16 mouse cellular contexts compared by ENCODE assay signal in the genomic region with DNA sequence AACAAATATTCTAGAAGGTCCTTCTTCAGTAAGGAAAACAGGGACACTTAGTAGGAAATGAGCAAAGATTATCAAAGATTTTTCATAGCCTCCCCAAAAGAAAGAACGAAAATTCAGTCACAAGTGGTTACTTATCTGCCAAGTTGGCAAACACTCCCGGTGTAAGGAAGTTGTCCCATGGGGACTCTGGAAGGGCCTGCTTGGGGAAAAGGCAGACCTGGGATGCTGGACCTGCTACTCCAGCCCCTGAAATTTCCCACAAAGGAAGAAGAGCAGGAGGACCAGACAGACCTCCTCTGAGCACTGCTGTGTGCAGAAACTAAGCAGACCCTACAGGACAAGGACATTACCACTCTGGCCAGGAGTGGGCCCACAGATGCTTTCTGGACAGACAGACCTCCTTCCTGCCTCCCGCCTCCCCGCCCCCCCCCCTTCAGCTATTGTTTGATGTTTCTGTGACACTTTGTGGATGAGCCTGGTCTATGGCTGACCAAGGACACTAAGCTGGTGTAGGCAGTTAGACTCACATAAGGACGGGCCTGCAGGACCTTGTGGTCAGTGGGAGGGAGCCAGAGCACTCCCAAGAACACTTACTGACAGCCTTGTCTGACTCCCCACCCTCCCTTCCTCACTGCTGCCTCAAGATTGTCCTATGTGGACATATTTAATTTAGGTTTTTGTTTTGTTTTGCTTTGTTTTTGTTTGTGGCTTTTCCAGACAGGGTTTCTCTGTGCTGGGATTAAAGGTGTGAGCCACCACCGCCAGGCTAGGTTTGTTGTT. TPM values are rescaled to one million over a fixed set of nuclear protein-coding genes. Genes with fewer than 3 reads are reported as not detected.
A peak's percentile ranks its signal among the peaks of the same experiment; 100 is the strongest.
DNase-seq lines count a peak whose midpoint lies in the region; ATAC-seq and TF ChIP-seq lines count a peak whose summit lies in the region.
"Had no signal": no experiment of that assay in that cellular context is flagged by ENCODE, and none has a peak within 500 bp of the region (broad histone marks: within the 10 kb centered on the region; RNA-seq: fewer than 3 reads in every experiment).

No protein-coding gene starts in this region.

- no peak for TF ChIP-seq CTCF in stomach, postnatal 0 days (IDR thresholded peaks at IDR 0.05; ENCODE audit: low read depth)

- H3K4me3 ChIP-seq in heart, embryonic 11.5 days (ENCODE audit: low read depth, low read length) = no peak overlapping the region
- 0 out of 2 replicates have a peak overlapping the region, but pooled peaks have one; percentile 66 for H3K4me3 ChIP-seq in midbrain, embryonic 10.5 days
- H3K4me3 ChIP-seq in stomach, postnatal 0 days (ENCODE audit: low read depth, low read length) = no peak overlapping the region
- H3K4me3 ChIP-seq: embryonic facial prominence, embryonic 13.5 days; gastrocnemius, adult 2 months had no signal

- 48% methylated on average over 6 of the region's 6 CpGs for WGBS in heart, embryonic 11.5 days (ENCODE audit: insufficient replicate concordance)
- 49% methylated on average over 6 of the region's 6 CpGs for WGBS in midbrain, embryonic 10.5 days
- 39% methylated on average over 6 of the region's 6 CpGs for WGBS in stomach, postnatal 0 days

- 0 out of 2 replicates have a peak overlapping the region, but pooled peaks have one; percentile 22 for H3K9ac ChIP-seq in heart, embryonic 11.5 days (ENCODE audit: low read depth, low read length)
- H3K9ac ChIP-seq in stomach, postnatal 0 days (ENCODE audit: low read length) = no peak overlapping the region
- H3K9ac ChIP-seq: embryonic facial prominence, embryonic 13.5 days; liver, embryonic 14.5 days had no signal

- ATAC-seq in heart, embryonic 11.5 days (replicated peaks; ENCODE audit: insufficient number of reproducible peaks, low FRiP score, low TSS enrichment) = no peak
- ATAC-seq in stomach, postnatal 0 days (ENCODE audit: low FRiP score, low TSS enrichment) = no peak

- no peaks in the 10 kb centered on the region for H3K27me3 ChIP-seq in heart, embryonic 11.5 days (ENCODE audit: control insufficient read depth, insufficient read depth, low read length)
- H3K27me3 ChIP-seq in midbrain, embryonic 10.5 days (ENCODE audit: low read depth, poor library complexity, severe bottlenecking) = peaks cover 3% of the 10 kb centered on the region; the same call in 1 of the 2 replicates
- no peaks in the 10 kb centered on the region for H3K27me3 ChIP-seq in stomach, postnatal 0 days (ENCODE audit: control insufficient read depth, insufficient read depth, low read length)
- H3K27me3 ChIP-seq: embryonic facial prominence, embryonic 13.5 days had no signal

- no peak overlapping the region for H3K4me2 ChIP-seq in heart, embryonic 11.5 days
- H3K4me2 ChIP-seq in stomach, postnatal 0 days (replicated peaks; ENCODE audit: low read depth) = no peak overlapping the region
- H3K4me2 ChIP-seq: embryonic facial prominence, embryonic 13.5 days had no signal

- peaks cover 45% of the 10 kb centered on the region for H3K4me1 ChIP-seq in heart, embryonic 11.5 days (ENCODE audit: control insufficient read depth, insufficient read depth, low read length)
- peaks cover 63% of the 10 kb centered on the region for H3K4me1 ChIP-seq in midbrain, embryonic 10.5 days
- H3K4me1 ChIP-seq in stomach, postnatal 0 days (replicated peaks; ENCODE audit: control insufficient read depth, insufficient read depth) = peaks cover 2% of the 10 kb centered on the region

- no peak for TF ChIP-seq EP300 in stomach, postnatal 0 days (optimal IDR thresholded peaks at IDR 0.05)

- no peaks in the 10 kb centered on the region for H3K9me3 ChIP-seq in heart, embryonic 11.5 days (replicated peaks; ENCODE audit: control insufficient read depth, low read length)
- no peaks in the 10 kb centered on the region for H3K9me3 ChIP-seq in midbrain, embryonic 10.5 days (replicated peaks)
- no peaks in the 10 kb centered on the region for H3K9me3 ChIP-seq in stomach, postnatal 0 days (ENCODE audit: control insufficient read depth, low read length)
- H3K9me3 ChIP-seq: embryonic facial prominence, embryonic 13.5 days had no signal

- H3K27ac ChIP-seq in heart, embryonic 11.5 days (ENCODE audit: low read depth, low read length) = no peak overlapping the region
- peak overlapping the region; percentile 96 for H3K27ac ChIP-seq in midbrain, embryonic 10.5 days (replicated peaks)
- H3K27ac ChIP-seq in stomach, postnatal 0 days (replicated peaks) = no peak overlapping the region
- H3K27ac ChIP-seq: embryonic facial prominence, embryonic 13.5 days; gastrocnemius, adult 2 months; kidney, postnatal 0 days; liver, embryonic 14.5 days had no signal

- DNase-seq in heart, postnatal 25 days (ENCODE audit: low spot score) = no peak
- peak; percentile 20 to 34 for DNase-seq in right cerebral cortex, postnatal 10 days (ENCODE audit: low spot score in 2 of 2)
- no peak for DNase-seq in right cerebral cortex, postnatal 36 days (ENCODE audit: low spot score in 2 of 2)
- DNase-seq in midbrain, embryonic 10.5 days (ENCODE audit: low spot score) = peak; percentile 12
- DNase-seq in stomach, postnatal 0 days (ENCODE audit: low spot score) = peak; percentile 15
- no peak for DNase-seq in left cerebral cortex, postnatal 4 days
- DNase-seq in thymus, postnatal 4 days = no peak
- DNase-seq: cerebellum, adult 2 months; gastrocnemius, adult 2 months; thymus, postnatal 36 days had no signal

- H3K36me3 ChIP-seq in heart, embryonic 11.5 days (ENCODE audit: control insufficient read depth, insufficient read depth, low read length) = no peaks in the 10 kb centered on the region
- no peaks in the 10 kb centered on the region for H3K36me3 ChIP-seq in midbrain, embryonic 10.5 days
- H3K36me3 ChIP-seq in stomach, postnatal 0 days (ENCODE audit: control insufficient read depth, insufficient read depth, low read length) = no peaks in the 10 kb centered on the region
- H3K36me3 ChIP-seq: embryonic facial prominence, embryonic 13.5 days had no signal

- intact Hi-C loops in heart, postnatal 25 days (cut with DNase I) = no loop called here
- intact Hi-C loops in left cerebral cortex, postnatal 4 days (cut with DNase I) = no loop called here

RNA-seq across cellular contexts. Expression of a gene that starts 34.2 kb away (rescaled TPM):
- 1,448 and 1,508 TPM in 2 replicates for polyA plus RNA-seq in heart, embryonic 11.5 days (2014; fragmentation: Nextera tagmentation; extraction: Ambion mirVana)
- 100 to 1,000 TPM; 282 to 346 TPM for total RNA-seq in heart, postnatal 25 days (2021)
- 2,836 and 2,964 TPM in 2 replicates for polyA plus RNA-seq in midbrain, embryonic 10.5 days (2016; fragmentation: Nextera tagmentation; extraction: Ambion mirVana)
- polyA plus RNA-seq in stomach, postnatal 0 days (2015; fragmentation: Nextera tagmentation; extraction: Ambion mirVana) = 2,268 and 2,377 TPM in 2 replicates
- total RNA-seq in left cerebral cortex, postnatal 4 days (2021) = 1,000 to 10,000 TPM; 3,514 to 3,537 TPM

RNA-seq across cellular contexts. Expression of a gene that starts 47.2 kb away (rescaled TPM):
- 0.57 TPM in 1 of 2 replicates, not detected in the other for polyA plus RNA-seq in heart, embryonic 11.5 days (2014; fragmentation: Nextera tagmentation; extraction: Ambion mirVana)
- not detected for total RNA-seq in heart, postnatal 25 days (2021)
- 0.61 and 0.62 TPM in 2 replicates for polyA plus RNA-seq in midbrain, embryonic 10.5 days (2016; fragmentation: Nextera tagmentation; extraction: Ambion mirVana)
- polyA plus RNA-seq in stomach, postnatal 0 days (2015; fragmentation: Nextera tagmentation; extraction: Ambion mirVana) = 0.41 and 0.47 TPM in 2 replicates
- total RNA-seq in left cerebral cortex, postnatal 4 days (2021) = under 1 TPM; 0.42 to 0.44 TPM
- total RNA-seq: CH12.LX; heart, postnatal 10 days had no signal
- polyA plus RNA-seq: cerebellum, adult 2 months; liver, embryonic 14.5 days had no signal

Comparison
In these comparisons a context has a peak if more than half of its experiments do, and no peak if none do; other contexts are left out.
1. DNase-seq: peak in right cerebral cortex, postnatal 10 days (2 of 2), midbrain, embryonic 10.5 days (single experiment) and stomach, postnatal 0 days (single experiment); none in heart, postnatal 25 days (single experiment), right cerebral cortex, postnatal 36 days (0 of 2), left cerebral cortex, postnatal 4 days (single experiment) and thymus, postnatal 4 days (single experiment).